Mouse (Mus musculus) embryo, embryonic 11.5 days (tissue): ENCODE measurements around the gene Nploc4.

Source experiments
- DNase-seq: peaks from one replicate; pipeline ENCODE4 v3.0.0-alpha.2; 2012; ENCODE audit warnings: low read depth, low spot score

Gene Nploc4

GRCm38 (mm10) chr11:120341661-120342060, 95.8 kb downstream of the Nploc4 start:
- DNase-seq = no peak

GRCm38 (mm10) chr11:120339978-120340513, 97.5 kb downstream of the Nploc4 start:
- no peak for DNase-seq

GRCm38 (mm10) chr11:120338786-120339185, 98.7 kb downstream of the Nploc4 start:
- DNase-seq = no peak

- DNase-seq = no peak
These were observed 100.1 kb downstream of the Nploc4 start for GRCm38 (mm10) chr11:120337447-120337846.

GRCm38 (mm10) chr11:120335431-120336021, 102.0 kb downstream of the Nploc4 start:
- DNase-seq = no peak
